Mouse (Mus musculus) cerebellum, adult 9-10 months (tissue): Measurements from ENCODE around the gene Lingo1.
A peak's percentile ranks its signal among the peaks of the same experiment; 100 is the strongest.

Source experiments
- DNase-seq: peaks from one replicate; pipeline ENCODE4 v3.0.0; 2022

Lingo1 gene

GRCm38 (mm10) chr9:56795721-56796655, at the start of gene Lingo1:
Gene Lingo1, minus strand, starts transcription at chr9:56796468.
- peak; percentile 69 for DNase-seq

GRCm38 (mm10) chr9:56844644-56845043, 48.4 kb upstream of the Lingo1 start:
- no peak for DNase-seq

GRCm38 (mm10) chr9:56843679-56844188, 47.5 kb upstream of the Lingo1 start:
- DNase-seq: peak; percentile 82

- no peak for DNase-seq
These were observed 46.0 kb upstream of the Lingo1 start for GRCm38 (mm10) chr9:56842303-56842719.

GRCm38 (mm10) chr9:56841864-56842263, 45.6 kb upstream of the Lingo1 start:
- DNase-seq: no peak

GRCm38 (mm10) chr9:56840721-56841120, 44.5 kb upstream of the Lingo1 start:
- no peak for DNase-seq

GRCm38 (mm10) chr9:56835152-56835551, 38.9 kb upstream of the Lingo1 start:
- DNase-seq: no peak

GRCm38 (mm10) chr9:56832900-56833299, 36.6 kb upstream of the Lingo1 start:
- DNase-seq: no peak

- DNase-seq: no peak
These were observed 35.6 kb upstream of the Lingo1 start for GRCm38 (mm10) chr9:56831904-56832303.

- no peak for DNase-seq
These were observed 33.9 kb upstream of the Lingo1 start for GRCm38 (mm10) chr9:56830162-56830561.

- no peak for DNase-seq
These were observed 32.6 kb upstream of the Lingo1 start for GRCm38 (mm10) chr9:56828841-56829240.

- DNase-seq: no peak
These were observed 31.9 kb upstream of the Lingo1 start for GRCm38 (mm10) chr9:56828146-56828545.

- no peak for DNase-seq
These were observed 29.4 kb upstream of the Lingo1 start for GRCm38 (mm10) chr9:56825476-56826213.

- DNase-seq: peak; percentile 36
These were observed 28.6 kb upstream of the Lingo1 start for GRCm38 (mm10) chr9:56824900-56825299.

- no peak for DNase-seq
These were observed 14.6 kb upstream of the Lingo1 start for GRCm38 (mm10) chr9:56810916-56811315.

- DNase-seq: no peak
These were observed 11.7 kb upstream of the Lingo1 start for GRCm38 (mm10) chr9:56807990-56808389.

- DNase-seq: no peak
These were observed 6.9 kb upstream of the Lingo1 start for GRCm38 (mm10) chr9:56803146-56803545.

GRCm38 (mm10) chr9:56797876-56798275, 1.6 kb upstream of the Lingo1 start:
- DNase-seq: peak; percentile 92

- peak; percentile 53 for DNase-seq
These were observed 426 bp upstream of the Lingo1 start for GRCm38 (mm10) chr9:56796656-56797131.

- DNase-seq: no peak
These were observed 4.5 kb downstream of the Lingo1 start for GRCm38 (mm10) chr9:56791696-56792261.

GRCm38 (mm10) chr9:56784576-56784975, 11.7 kb downstream of the Lingo1 start:
- no peak for DNase-seq

- peak; percentile 97 for DNase-seq
These were observed 19.1 kb downstream of the Lingo1 start for GRCm38 (mm10) chr9:56776881-56777801.
